Mouse (Mus musculus): ENCODE data around the gene Ppip5k2. TPM values are rescaled to one million over a fixed set of nuclear protein-coding genes. Genes with fewer than 3 reads are reported as not detected.

The Ppip5k2 gene
- polyA plus RNA-seq (2016; fragmentation: Nextera tagmentation; extraction: Ambion mirVana), result 52.6 and 60.8 TPM in 2 replicates

DNA sequence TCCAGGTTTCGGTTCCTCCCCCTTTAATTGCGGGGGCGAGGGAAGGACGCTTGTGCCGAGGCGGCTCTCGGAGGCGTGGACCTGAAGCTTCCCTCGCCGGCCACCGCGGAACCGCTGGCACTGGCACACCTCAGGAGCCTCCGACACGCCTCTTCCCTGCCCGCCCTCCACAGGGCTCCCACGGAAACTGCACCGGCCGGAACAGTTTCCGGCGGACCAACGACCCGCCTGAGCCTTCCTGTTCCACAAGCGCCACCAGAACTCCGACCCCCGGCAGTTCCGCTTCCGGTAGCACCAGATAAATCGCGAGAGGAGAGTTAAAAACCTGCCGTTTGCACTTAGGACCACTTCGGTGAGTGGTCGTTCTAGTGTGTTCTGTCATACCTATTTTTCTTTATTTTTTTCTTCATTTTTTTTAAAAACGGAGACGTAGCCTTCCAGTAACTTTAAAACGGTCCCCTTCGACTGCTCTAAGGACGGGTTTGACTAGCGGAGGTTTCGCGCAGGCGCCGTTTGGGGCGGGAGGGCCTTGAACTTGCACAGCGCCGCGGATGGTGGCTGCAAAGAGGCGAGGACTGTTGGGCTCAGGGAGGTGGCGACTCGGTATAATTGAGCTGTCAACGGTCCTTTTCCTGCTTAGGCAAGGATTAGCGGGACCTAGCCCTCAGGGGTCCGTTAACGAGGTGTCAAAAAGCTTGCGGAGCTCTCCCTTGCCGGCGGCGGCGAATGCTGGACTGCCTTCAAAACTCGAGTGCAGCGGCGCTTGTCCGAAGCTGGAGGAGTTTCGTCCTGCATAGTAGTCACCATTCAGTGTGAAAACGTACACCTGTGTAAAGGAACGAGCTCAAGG lies at the start of gene Ppip5k2, which contains the start of gene Gin1:
Gene Ppip5k2 (minus strand): TSS at position 508 of the 850 bp plus-strand sequence.
Gene Gin1 (plus strand): TSS at position 269 of the 850 bp plus-strand sequence.
- under 1% methylated on average over 66 of the region's 66 CpGs for WGBS
- Histone ChIP-seq H3K27me3 (no peaks in the 10 kb centered on the region), H3K36me3 (no peaks in the 10 kb centered on the region), H3K4me3 (peak within 1 kb of the TSS; percentile 90), H3K9ac (replicated peaks) (peak within 1 kb of the TSS; percentile 88), H3K4me1 (peaks cover 22% of the 10 kb centered on the region; the same call in 1 of the 2 replicates), H3K27ac (replicated peaks) (peak within 1 kb of the TSS; percentile 85), H3K9me3 (no peaks in the 10 kb centered on the region), H3K4me2 (replicated peaks) (peak within 1 kb of the TSS; percentile 79)
- peak; percentile 98 for ATAC-seq (ENCODE audit: low FRiP score, low read depth)

DNA sequence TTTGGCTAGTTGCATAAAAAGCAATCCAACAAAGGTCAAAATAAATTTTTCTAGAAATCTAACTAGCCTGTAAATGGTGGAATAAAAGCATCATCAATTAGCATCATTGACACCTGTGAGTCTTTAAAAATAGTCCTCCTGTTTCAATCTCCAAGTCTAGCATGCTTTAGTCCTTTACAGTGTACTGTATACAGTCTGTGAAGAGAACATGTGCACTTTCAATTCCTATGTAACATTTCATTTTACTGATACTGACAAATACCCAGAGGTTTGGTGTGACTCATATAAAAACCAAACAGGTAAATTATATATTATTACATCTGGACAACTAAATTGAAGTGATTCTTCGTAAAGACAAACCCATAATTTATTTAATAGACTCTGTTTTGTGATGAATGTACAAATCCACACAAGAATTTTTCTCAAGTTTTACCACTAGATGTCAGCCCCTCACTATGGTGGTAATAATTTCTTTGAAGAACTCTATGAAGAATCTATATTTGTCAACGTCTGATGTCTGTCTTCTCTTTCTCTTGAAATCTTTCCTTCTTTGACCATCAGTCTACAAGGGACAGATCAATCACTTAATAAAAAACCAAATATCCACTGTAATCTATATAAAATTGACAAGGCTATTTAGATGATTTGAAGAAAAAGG lies 39.2 kb upstream of the Ppip5k2 start:
- Histone ChIP-seq H3K36me3 (no peaks in the 10 kb centered on the region), H3K4me1 (no peaks in the 10 kb centered on the region), H3K27ac (replicated peaks) (no peak overlapping the region), H3K27me3 (no peaks in the 10 kb centered on the region), H3K9ac (replicated peaks) (no peak overlapping the region), H3K4me3 (no peak overlapping the region), H3K9me3 (no peaks in the 10 kb centered on the region), H3K4me2 (replicated peaks) (no peak overlapping the region)
- ATAC-seq (ENCODE audit: low FRiP score, low read depth), result 0 out of 2 replicates have a peak, but pooled peaks have one; percentile 38
- WGBS, result 54% methylated on average over 2 of the region's 2 CpGs

DNA sequence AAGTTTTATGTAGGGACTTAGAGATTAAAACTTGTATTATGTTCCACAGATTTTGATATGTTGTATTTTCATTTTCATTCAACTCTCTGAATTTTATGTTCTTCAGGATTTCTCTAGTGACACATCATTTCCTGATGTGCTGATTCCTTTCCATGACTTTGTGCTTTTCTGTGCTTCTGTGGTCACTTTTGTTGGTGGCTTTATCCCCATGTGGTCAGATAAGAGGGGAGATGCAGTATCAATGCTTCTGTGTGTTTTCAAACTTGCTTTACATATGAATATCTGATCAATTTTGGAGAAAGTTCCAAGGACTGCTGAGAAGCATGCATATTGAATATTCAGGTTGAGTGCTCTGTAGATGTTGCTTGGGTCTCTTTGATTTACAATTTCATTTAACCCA lies 34.3 kb upstream of the Ppip5k2 start:
- no peak for ATAC-seq (ENCODE audit: low FRiP score, low read depth)
- no peaks in the 10 kb centered on the region for H3K27me3 ChIP-seq
- H3K27ac ChIP-seq (replicated peaks), result no peak overlapping the region
- no peak overlapping the region for H3K9ac ChIP-seq (replicated peaks)
- no peak overlapping the region for H3K4me2 ChIP-seq (replicated peaks)
- H3K9me3 ChIP-seq, result 0 out of 2 replicates have a peak, but pooled peaks cover 8% of the 10 kb centered on the region
- H3K4me1 ChIP-seq, result no peaks in the 10 kb centered on the region; the same call in 1 of the 2 replicates
- no peaks in the 10 kb centered on the region for H3K36me3 ChIP-seq
- no peak overlapping the region for H3K4me3 ChIP-seq

DNA sequence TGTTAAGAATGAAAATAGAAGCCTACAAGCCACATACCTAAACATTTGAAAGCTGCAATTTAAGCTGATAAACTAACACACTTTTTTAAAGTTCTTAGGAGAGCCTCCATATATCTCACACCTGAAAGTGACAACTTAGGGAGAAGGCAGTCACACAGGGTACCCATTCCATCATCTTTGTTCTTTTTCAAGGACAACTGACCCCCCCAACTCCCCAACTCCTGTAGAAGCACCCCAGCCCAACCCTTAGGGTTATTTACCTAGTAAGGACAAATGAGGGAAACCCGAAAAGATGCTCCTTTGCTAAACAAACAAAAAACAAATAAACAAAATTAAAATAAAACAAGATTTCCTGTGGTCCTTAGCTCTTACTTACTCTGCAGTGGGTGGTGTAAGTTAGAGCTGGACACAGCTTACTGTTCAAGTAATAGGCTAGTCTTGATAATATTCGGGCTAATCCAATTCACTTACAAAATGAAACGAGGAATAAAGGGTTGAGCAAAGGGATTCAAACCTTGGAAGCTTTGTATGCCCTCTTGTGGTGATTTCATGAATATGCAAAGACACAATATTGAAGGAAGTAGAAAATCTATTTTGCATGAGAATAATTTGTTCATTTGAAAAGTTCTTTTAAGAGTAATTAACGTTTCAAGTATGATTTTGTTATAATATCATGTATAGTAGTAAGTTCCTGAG lies 32.1 kb upstream of the Ppip5k2 start:
- H3K9ac ChIP-seq (replicated peaks), result no peak overlapping the region
- no peaks in the 10 kb centered on the region; the same call in 1 of the 2 replicates for H3K4me1 ChIP-seq
- H3K27me3 ChIP-seq, result no peaks in the 10 kb centered on the region
- no peak overlapping the region for H3K4me3 ChIP-seq
- 0 out of 2 replicates have a peak, but pooled peaks cover 8% of the 10 kb centered on the region for H3K9me3 ChIP-seq
- H3K36me3 ChIP-seq, result no peaks in the 10 kb centered on the region
- WGBS, result 37% methylated on average over 4 of the region's 4 CpGs
- no peak overlapping the region for H3K27ac ChIP-seq (replicated peaks)
- no peak overlapping the region for H3K4me2 ChIP-seq (replicated peaks)
- ATAC-seq (ENCODE audit: low FRiP score, low read depth), result 0 out of 2 replicates have a peak, but pooled peaks have one; percentile 38

DNA sequence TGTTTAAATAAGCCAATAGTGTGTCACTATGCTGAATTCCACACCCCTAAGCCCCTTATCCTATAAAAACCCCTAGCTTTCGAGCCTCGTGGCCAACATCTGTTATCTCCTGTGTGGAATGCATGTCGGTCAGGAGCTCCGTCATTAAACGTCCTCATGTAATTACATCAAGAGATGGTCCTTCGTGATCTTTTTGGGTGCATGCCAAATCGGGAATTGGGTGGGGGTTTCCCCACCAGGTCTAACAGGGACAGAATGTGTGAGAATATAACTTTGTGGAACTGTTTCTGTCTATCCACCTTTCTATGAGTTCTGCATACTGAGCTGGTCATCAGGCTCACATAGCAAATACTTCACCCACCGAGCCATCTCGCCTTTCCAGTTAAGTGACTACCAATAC lies 25.7 kb upstream of the Ppip5k2 start:
- Histone ChIP-seq H3K27ac (replicated peaks) (no peak overlapping the region), H3K4me1 (no peaks in the 10 kb centered on the region), H3K4me3 (no peak overlapping the region), H3K27me3 (no peaks in the 10 kb centered on the region), H3K36me3 (no peaks in the 10 kb centered on the region), H3K9ac (replicated peaks) (no peak overlapping the region), H3K9me3 (0 out of 2 replicates have a peak, but pooled peaks cover 8% of the 10 kb centered on the region), H3K4me2 (replicated peaks) (no peak overlapping the region)
- ATAC-seq (ENCODE audit: low FRiP score, low read depth), result no peak
- 88% methylated on average over 9 of the region's 9 CpGs for WGBS

DNA sequence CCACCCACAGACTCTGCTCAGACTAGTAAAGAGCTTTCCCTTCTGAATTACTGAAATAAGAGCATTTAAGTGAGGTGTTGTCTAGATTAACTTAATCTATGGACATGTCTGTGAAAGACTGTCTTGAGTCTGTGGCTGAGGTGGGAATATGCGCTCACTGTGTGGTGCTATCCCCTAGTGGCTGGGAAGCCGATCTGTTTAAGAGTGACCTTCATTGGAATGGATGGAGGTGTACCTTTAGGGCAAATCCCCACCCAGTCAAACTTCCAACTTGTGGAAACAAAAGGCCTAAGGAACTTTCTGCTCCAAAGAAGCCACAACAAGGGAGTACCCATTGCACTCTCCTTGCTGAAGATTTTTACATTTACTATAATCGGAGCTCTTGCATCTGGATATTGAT lies 23.9 kb upstream of the Ppip5k2 start:
- H3K4me2 ChIP-seq (replicated peaks), result no peak overlapping the region
- no peak overlapping the region for H3K9ac ChIP-seq (replicated peaks)
- no peaks in the 10 kb centered on the region for H3K4me1 ChIP-seq
- 90% methylated on average over 3 of the region's 3 CpGs for WGBS
- H3K4me3 ChIP-seq, result no peak overlapping the region
- H3K36me3 ChIP-seq, result no peaks in the 10 kb centered on the region
- no peak overlapping the region for H3K27ac ChIP-seq (replicated peaks)
- no peak for ATAC-seq (ENCODE audit: low FRiP score, low read depth)
- H3K27me3 ChIP-seq, result no peaks in the 10 kb centered on the region
- no peaks in the 10 kb centered on the region for H3K9me3 ChIP-seq

DNA sequence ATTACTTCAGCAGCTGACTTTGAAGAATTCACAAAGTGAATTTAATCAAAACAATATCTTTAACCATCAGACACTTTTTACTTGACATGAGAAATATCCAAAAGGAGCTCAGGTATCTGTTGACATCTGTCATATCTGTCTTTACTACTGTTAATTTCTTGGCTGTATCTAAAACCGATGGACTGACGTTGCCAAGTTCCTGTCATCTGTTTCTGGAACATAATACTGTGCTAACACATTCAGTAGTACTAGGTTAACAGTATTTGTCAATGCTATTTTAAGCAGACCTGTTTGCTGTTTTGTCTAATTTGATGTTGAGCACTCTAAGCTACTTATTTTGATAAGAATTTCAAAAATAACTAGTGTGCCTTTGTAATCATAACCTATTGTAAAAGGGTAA lies 18.3 kb upstream of the Ppip5k2 start:
- no peak for ATAC-seq (ENCODE audit: low FRiP score, low read depth)
- no peak overlapping the region for H3K27ac ChIP-seq (replicated peaks)
- no peak overlapping the region for H3K9ac ChIP-seq (replicated peaks)
- H3K4me1 ChIP-seq, result no peaks in the 10 kb centered on the region
- no peaks in the 10 kb centered on the region for H3K36me3 ChIP-seq
- no peak overlapping the region for H3K4me2 ChIP-seq (replicated peaks)
- no peak overlapping the region for H3K4me3 ChIP-seq
- no peaks in the 10 kb centered on the region for H3K27me3 ChIP-seq
- WGBS, result 93% methylated on average over 2 of the region's 2 CpGs
- H3K9me3 ChIP-seq, result no peaks in the 10 kb centered on the region

DNA sequence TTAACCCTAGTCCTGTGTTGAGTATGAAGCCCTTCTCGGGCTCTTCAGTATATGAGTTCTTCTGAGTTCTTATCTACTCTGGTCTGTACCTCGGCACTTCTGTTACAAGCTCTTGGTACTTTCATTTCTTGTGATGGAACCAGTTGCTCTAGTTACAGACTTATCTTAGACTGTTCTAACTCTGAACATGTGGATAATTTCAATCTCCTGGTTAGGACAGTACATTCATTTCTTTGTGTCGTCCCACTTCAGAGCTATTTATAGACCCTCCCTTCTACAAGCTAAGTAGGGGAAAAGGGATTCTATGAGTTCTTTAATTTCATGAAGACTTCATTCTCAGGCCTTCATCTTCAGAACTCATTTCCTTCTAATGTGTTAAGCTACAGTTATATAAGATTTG lies 17.5 kb upstream of the Ppip5k2 start:
- Histone ChIP-seq H3K27me3 (no peaks in the 10 kb centered on the region), H3K4me1 (no peaks in the 10 kb centered on the region), H3K9me3 (no peaks in the 10 kb centered on the region), H3K9ac (replicated peaks) (no peak overlapping the region), H3K36me3 (no peaks in the 10 kb centered on the region), H3K4me3 (no peak overlapping the region), H3K4me2 (replicated peaks) (no peak overlapping the region), H3K27ac (replicated peaks) (no peak overlapping the region)
- WGBS, result 90% methylated on average over 3 of the region's 3 CpGs
- ATAC-seq (ENCODE audit: low FRiP score, low read depth), result no peak

DNA sequence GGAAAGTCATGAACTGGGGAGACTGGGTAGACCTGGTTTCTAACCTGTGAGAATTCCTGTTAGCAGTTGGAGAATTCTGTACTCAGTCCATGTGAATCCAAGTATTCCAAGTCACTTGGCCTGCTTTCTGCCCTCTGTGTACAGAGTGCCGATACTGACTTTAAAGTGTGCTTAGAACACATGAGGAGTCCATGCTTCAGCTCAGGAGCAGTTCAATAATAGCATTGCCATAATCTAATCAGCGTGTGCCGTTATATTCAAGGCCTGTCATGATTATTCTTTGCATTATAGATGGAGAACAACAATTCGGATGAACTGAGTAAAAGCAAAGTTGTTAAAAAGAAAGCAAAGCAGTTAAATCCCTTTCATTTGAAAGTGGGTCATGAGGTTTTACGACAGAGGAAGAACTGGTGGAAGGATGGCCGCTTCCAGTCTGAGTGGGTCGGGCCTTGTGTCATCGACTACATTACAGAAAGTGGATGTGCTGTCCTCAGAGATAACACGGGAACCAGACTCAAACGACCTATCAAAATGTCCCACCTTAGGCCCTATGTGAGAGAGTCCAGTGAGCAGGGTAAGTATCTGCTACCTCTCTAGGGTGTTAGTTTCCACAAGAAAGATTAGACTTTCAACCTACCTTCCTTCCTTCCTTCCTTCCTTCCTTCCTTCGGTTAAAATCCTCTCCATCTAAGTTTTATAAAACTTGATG lies 15.6 kb upstream of the Ppip5k2 start:
- no peaks in the 10 kb centered on the region for H3K36me3 ChIP-seq
- no peak overlapping the region for H3K9ac ChIP-seq (replicated peaks)
- H3K27ac ChIP-seq (replicated peaks), result no peak overlapping the region
- H3K9me3 ChIP-seq, result no peaks in the 10 kb centered on the region
- no peak for ATAC-seq (ENCODE audit: low FRiP score, low read depth)
- no peaks in the 10 kb centered on the region for H3K4me1 ChIP-seq
- H3K27me3 ChIP-seq, result no peaks in the 10 kb centered on the region
- WGBS, result 92% methylated on average over 11 of the region's 11 CpGs
- H3K4me3 ChIP-seq, result no peak overlapping the region
- H3K4me2 ChIP-seq (replicated peaks), result no peak overlapping the region

DNA sequence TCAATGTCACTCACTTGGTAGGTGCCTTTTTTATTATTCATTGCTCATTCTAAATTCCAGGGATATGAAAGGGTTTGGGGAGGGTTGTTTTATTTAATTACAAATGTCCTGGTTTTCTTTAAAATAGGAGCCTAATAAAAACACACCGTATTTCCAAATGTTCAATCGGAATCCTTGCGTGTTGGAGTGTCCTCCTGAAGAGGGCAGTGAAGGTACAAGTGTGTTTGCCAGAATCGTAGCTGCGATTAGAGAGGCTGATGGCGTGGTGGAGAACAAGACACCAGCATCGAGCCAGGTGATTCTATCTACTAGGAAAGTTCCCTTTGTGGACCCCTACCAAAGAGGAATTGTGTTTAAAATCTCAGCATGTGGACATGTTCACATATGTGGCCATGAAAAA lies 14.7 kb upstream of the Ppip5k2 start:
- H3K27me3 ChIP-seq, result no peaks in the 10 kb centered on the region
- H3K4me2 ChIP-seq (replicated peaks), result no peak overlapping the region
- ATAC-seq (ENCODE audit: low FRiP score, low read depth), result no peak
- no peak overlapping the region for H3K27ac ChIP-seq (replicated peaks)
- H3K4me1 ChIP-seq, result no peaks in the 10 kb centered on the region
- 84% methylated on average over 7 of the region's 7 CpGs for WGBS
- H3K9ac ChIP-seq (replicated peaks), result no peak overlapping the region
- H3K4me3 ChIP-seq, result no peak overlapping the region
- H3K9me3 ChIP-seq, result no peaks in the 10 kb centered on the region
- H3K36me3 ChIP-seq, result no peaks in the 10 kb centered on the region

DNA sequence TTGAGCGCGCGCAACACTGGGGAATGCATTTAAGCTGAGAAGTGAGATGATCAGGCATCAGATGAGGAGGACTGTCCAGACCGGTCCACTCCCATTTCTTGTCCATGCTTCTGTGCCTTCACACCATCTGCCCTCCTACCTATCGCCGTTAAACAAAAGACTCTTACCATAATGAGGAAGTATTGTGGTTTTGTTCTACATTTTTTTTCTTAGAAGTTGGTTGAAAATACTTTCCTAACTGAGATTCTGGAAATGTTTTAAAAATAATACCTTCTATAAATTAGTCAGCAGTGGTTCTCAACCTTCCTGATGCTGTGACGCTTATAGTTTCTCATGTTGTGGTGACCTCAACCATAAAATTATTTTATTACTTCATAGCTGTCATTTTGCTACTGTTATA lies 11.5 kb upstream of the Ppip5k2 start:
- WGBS, result 94% methylated on average over 7 of the region's 7 CpGs
- no peaks in the 10 kb centered on the region for H3K27me3 ChIP-seq
- no peak overlapping the region for H3K9ac ChIP-seq (replicated peaks)
- no peaks in the 10 kb centered on the region for H3K9me3 ChIP-seq
- no peak overlapping the region for H3K27ac ChIP-seq (replicated peaks)
- no peaks in the 10 kb centered on the region for H3K4me1 ChIP-seq
- no peak overlapping the region for H3K4me2 ChIP-seq (replicated peaks)
- no peaks in the 10 kb centered on the region for H3K36me3 ChIP-seq
- no peak overlapping the region for H3K4me3 ChIP-seq
- no peak for ATAC-seq (ENCODE audit: low FRiP score, low read depth)

All from midbrain, embryonic 12.5 days (tissue).